Mouse (Mus musculus) activated CD4-positive, CD25-positive, alpha-beta regulatory T cell, adult 4 months (primary cell): Measurements from ENCODE around the gene Vps33a. TPM values are rescaled to one million over a fixed set of nuclear protein-coding genes. Genes with fewer than 3 reads are reported as not detected.

Source experiments
- ATAC-seq: one replicate; pipeline ENCODE4 v1.8.0; 2017
- polyA plus RNA-seq, 2 experiments: library from polyadenylated mRNA; unstranded; fragments of 100-300 nt; shearing (Covaris generic); gene quantifications; one replicate each; pipeline ENCODE4 v1.2.1; 2017

The Vps33a gene
- polyA plus RNA-seq: 10 to 100 TPM; 33.9 to 36.8 TPM

GRCm38 (mm10) chr5:123572357-123573186 lies at the start of gene Vps33a:
TSS of gene Vps33a (minus strand) at chr5:123573038.
- ATAC-seq: peak; percentile 90

DNA sequence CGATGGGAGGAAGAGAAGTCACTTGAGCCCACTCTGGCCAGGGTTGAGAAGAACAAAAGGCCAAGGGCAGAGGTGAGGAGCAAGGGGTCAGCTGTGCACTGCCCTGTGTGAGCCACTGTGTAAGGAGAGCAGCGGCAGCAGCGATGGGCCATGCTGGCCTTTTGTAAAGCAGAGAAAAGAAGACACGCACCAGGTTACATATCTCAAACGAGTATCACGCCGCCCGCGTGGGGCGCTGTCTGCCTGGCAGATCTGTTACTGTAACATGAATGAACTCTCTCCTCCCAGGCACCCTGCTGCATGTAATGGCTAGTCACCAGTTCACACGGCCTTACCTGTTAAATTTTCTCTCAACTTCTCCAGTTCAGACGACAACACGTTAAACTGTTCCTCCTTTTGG lies 49.6 kb upstream of the Vps33a start:
- no peak for ATAC-seq

- ATAC-seq: no peak
These were observed 45.7 kb upstream of the Vps33a start for GRCm38 (mm10) chr5:123618558-123618957.

GRCm38 (mm10) chr5:123614246-123614645 lies 41.4 kb upstream of the Vps33a start:
- no peak for ATAC-seq

DNA sequence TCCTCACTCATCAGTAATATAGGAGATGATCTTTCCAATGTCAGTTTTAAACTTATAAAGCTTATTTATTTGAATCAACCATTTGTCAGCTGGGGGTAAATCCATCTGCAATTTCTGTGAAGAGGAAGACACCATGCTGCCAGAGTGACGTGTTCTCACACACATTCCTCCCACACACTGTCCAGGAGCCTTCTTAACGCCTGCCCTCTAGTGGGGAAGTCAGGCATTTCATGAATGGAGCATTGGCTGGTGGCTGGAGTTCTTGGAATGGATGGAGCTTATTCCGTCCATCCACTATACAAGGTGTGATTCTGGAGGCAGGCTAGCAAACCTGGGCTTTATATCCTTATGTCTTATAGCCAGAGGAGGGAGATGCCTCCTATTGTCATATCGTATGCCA lies 37.0 kb upstream of the Vps33a start:
- ATAC-seq: peak; percentile 65

DNA sequence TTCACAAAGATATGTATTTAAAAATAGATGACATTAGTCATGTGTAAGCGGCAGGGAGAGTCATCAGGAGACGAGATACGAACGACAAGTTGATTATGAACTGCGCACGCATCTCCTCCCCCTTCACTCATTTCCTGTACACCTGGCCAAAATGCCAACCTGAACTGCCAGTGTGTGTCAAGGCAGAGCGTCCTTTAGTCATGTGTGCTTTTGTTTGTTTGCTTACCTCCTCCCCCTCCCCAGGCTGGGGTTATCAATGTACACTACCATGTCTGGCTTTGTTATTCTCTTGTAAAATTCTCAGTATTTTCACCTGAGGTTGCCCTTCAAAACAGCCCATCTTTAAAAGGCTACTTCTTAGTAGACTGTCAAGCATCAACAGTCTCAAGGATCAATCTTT lies 36.6 kb upstream of the Vps33a start:
- ATAC-seq: no peak

DNA sequence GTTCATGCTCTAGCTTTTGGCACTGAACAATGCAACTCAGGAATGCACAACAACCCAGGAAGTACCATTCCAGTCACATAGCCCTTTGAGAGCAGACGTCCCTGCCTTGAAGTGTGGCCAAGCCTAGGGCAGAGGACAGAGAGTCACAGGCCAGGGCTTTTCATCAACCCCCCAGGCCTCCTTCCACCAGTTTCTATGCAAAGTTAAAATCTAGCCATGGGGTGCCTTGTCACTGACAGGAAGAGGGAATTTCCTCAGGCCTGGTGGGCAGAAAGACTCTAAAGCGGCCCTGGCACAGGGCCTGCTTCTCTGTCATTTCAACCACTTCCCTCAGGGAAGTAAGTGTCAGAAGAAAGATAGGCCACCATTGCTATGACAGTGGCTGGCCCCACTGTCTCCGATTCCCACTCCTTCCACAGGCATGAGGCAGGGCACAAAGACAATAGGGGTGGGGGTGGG lies 34.4 kb upstream of the Vps33a start:
- ATAC-seq: no peak

- ATAC-seq: peak; percentile 89
These were observed 30.7 kb upstream of the Vps33a start for GRCm38 (mm10) chr5:123603496-123603895.

DNA sequence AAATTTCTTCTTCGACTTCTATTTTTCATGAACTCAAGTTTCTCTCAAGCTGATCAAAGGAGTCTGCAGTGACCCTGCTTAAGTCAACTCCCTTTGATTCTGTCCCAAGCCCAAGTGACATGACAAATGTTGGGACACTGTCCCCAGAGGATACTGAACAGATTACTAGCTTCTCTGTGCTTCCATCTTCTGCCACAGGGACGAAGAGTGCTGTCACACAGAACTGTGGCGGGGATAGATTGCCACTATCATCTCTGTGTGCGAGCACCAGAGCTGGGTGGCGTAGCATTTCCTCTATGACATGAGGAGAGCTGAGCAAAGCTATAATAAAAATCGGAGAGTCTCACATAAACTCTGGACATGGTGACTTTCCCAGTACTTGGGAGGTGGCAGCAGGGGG lies 29.3 kb upstream of the Vps33a start:
- ATAC-seq: no peak

GRCm38 (mm10) chr5:123599319-123599718 lies 26.5 kb upstream of the Vps33a start:
- no peak for ATAC-seq

- no peak for ATAC-seq
These were observed 20.9 kb upstream of the Vps33a start for GRCm38 (mm10) chr5:123593622-123594280.

- ATAC-seq: no peak
These were observed 7.2 kb upstream of the Vps33a start for GRCm38 (mm10) chr5:123580043-123580442.

GRCm38 (mm10) chr5:123576696-123577095 lies 3.9 kb upstream of the Vps33a start:
- ATAC-seq: no peak

DNA sequence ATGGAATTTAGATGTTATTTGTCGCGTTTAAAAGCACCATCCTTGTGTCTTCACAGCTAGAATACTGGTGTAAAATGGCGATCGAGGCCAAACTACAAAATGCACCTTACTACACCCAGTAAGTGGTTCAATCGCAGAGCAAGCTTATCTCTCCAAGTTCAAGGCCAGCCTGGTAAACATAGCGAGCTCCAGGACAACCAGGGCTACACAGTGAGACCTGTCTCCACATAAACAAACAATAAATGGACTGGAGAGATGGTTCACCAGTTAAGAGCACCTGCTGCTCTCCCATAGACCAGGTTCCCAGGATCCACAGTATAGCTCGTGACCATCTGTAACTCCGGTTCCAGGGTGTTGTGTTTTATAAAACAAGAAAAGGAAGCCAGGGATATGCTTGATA lies 524 bp upstream of the Vps33a start:
- no peak for ATAC-seq

DNA sequence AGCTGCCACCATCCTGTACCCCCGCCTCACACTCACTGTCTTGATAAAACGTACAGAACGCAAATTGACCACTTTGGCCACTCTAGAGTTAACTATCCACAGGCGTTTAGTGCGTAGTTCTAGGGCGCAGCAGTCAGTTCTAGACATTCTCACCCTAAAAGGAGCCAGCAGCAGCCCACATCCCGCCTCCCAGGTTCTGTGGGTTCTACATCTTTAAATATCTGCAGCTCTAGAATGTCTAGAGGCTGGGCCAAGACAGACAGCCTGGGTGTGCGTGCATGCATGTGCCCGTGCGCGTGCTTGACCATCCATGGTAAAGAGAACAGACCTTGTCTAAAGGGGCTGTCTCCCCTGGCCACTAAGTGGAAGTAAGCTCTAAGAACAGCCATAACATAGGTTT lies 11.7 kb downstream of the Vps33a start:
- ATAC-seq: no peak

- no peak for ATAC-seq
These were observed 13.2 kb downstream of the Vps33a start for GRCm38 (mm10) chr5:123559588-123559987.

- ATAC-seq: no peak
These were observed 16.4 kb downstream of the Vps33a start for GRCm38 (mm10) chr5:123556451-123556850.

DNA sequence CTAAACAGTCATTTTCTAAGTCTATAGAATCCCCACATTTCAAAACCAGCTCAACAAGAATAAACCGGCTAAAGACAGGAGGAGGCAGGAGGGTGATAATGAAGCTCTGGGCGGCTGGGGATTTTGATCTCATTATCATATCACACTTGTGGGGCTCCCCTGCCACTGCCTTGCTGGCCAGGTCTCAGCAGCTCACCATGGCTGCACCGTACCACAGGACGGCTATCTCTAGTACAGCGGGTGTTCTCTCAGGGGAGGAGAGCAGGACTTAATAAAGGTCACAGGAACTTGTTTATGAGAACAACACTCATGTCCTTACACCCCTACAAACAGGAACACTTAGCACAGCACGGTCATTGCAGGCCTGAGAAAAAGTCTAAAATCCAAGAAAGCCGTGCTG lies 17.1 kb downstream of the Vps33a start:
- no peak for ATAC-seq

DNA sequence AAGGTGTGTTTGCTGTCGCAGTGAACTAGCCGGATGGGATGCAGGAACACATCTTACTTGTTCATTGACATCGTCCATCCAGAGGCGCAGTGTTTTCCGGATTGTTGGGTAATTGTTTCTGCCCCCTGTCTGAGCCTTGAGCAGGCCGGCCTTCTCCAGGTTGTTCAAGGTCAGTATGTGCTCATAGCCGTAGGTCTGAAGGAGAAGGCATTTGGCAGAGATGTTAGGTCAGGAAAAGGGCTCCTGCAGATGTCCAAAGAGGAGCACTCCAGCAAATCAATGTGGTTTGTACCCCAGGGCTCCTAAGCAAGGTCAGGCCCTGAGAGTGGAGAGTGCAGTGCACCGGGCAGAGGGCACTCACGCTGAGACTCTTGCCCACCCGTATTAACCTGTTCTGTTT lies 39.0 kb downstream of the Vps33a start:
- no peak for ATAC-seq

GRCm38 (mm10) chr5:123530056-123530455 lies 42.8 kb downstream of the Vps33a start:
- ATAC-seq: no peak

- ATAC-seq: no peak
These were observed 44.2 kb downstream of the Vps33a start for GRCm38 (mm10) chr5:123528641-123529040.

DNA sequence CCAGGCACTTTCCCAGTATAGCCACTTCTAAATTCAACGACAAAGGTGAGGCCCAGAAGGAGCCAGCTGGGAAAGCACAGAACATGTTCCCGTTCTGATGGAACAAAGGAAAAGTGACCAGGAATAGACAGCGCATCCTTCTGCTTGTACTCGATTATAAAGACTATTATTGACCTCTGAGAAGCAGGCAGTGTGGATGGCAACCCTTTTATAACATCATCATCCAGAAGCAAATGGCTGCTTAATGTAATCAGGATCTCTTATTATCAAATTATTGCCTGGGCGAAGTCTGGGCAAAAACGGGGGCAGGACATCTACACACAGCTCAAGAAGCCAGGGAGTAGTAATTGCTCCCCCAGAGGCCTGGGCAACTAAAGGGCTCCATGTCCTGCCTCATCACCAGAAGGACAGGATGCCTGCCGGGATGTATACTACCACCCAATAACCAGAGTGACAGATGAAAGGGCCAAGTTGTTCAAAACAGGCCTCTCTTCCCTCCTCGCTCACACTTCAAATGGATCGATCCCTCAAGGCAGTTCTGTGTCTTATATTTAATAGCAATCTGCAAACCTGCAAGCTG lies 46.8 kb downstream of the Vps33a start:
- ATAC-seq: no peak

DNA sequence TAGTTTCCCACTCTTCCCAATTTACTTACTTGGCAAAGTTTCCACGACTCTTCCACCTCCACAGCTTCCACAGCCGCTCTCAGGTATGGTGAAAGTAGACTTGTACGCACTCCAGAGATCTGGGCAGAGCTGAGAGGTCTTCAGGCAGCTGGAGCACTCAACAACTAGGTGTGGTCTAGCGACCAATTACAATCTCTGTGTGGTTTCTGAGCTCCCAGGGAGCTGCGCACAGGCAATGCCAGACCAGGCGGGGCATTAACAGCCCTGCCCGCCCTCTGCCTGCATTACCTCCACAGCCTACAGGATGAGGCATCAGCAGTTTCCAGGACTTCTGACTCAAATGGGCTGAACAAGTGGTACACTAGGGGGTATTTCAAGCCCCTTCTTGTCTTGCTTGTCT lies 47.6 kb downstream of the Vps33a start, which contains the start of gene Gm49027:
Gene Gm49027, minus strand, starts transcription at position 208 of the 400 bp plus-strand sequence.
- no peak for ATAC-seq

DNA sequence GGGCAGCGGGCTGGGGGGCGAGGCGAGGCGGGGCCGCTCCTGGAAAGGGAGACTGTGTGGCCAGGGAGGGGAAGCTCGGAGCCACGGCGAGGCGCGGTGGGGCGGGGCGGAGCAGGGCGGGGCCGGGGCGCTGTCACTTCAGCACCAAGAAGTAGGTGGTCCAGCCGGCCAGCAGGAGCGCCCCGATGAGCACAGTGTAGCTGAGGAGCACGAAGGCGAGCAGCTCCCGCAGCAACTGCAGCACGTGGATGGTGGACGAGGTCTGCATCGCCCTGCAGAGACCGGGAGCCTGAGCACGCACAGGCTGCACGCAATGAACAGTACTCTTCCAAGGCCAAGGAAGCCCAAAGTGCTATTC lies 48.5 kb downstream of the Vps33a start:
- ATAC-seq: peak; percentile 60
